Mouse (Mus musculus) stomach, postnatal 0 days (tissue): ENCODE results near the gene Gm9945. TPM values are rescaled to one million over a fixed set of nuclear protein-coding genes. Genes with fewer than 3 reads are reported as not detected.

Experiments used
- ATAC-seq: fragments of 200-750 bp; cut with Nextera tagmentation; 2 replicates; pipeline ENCODE4 v1.8.0; 2017; ENCODE audit not compliant: low FRiP score, low TSS enrichment
- DNase-seq: peaks from one replicate; pipeline ENCODE4 v3.0.0-alpha.2; 2016; ENCODE audit warnings: low spot score
- H3K27ac ChIP-seq: fragments of 300-500 bp; sonication (generic); replicated peaks from 2 replicates; pipeline ENCODE4 v1.5.1; 2014; ENCODE audit warnings: mild to moderate bottlenecking, control low read depth
- H3K27me3 ChIP-seq: fragments of 300-500 bp; sonication (generic); 2 replicates; pipeline ENCODE4 v1.6.1; 2014; ENCODE audit warnings: low read length; ENCODE audit not compliant: control insufficient read depth, insufficient read depth
- H3K36me3 ChIP-seq: fragments of 300-500 bp; sonication (generic); 2 replicates; pipeline ENCODE4 v1.6.1; 2014; ENCODE audit warnings: low read length, mixed read lengths; ENCODE audit not compliant: control insufficient read depth, insufficient read depth
- H3K4me1 ChIP-seq: fragments of 300-500 bp; sonication (generic); replicated peaks from 2 replicates; pipeline ENCODE4 v1.6.1; 2014; ENCODE audit warnings: antibody characterized with exemption; ENCODE audit not compliant: control insufficient read depth, insufficient read depth
- H3K4me2 ChIP-seq: fragments of 300-500 bp; sonication (generic); replicated peaks from 2 replicates; pipeline ENCODE4 v1.6.1; 2014; ENCODE audit warnings: low read depth, mild to moderate bottlenecking, control low read depth, moderate library complexity
- H3K4me3 ChIP-seq: fragments of 300-500 bp; sonication (generic); 2 replicates; pipeline ENCODE4 v1.5.1; 2014; ENCODE audit warnings: low read depth, low read length, control low read depth
- H3K9ac ChIP-seq: fragments of 300-500 bp; sonication (generic); 2 replicates; pipeline ENCODE4 v1.6.1; 2014; ENCODE audit warnings: mild to moderate bottlenecking, low read length, control low read depth, mixed read lengths
- H3K9me3 ChIP-seq: fragments of 300-500 bp; sonication (generic); 2 replicates; pipeline ENCODE4 v1.6.1; 2016; ENCODE audit warnings: low read length; ENCODE audit not compliant: control insufficient read depth
- CTCF ChIP-seq: IDR thresholded peaks from 2 replicates; pipeline ENCODE4 v1.5.1; 2016; ENCODE audit warnings: antibody characterized with exemption, low read depth, mild to moderate bottlenecking, moderate library complexity
- EP300 ChIP-seq: optimal IDR thresholded peaks from 2 replicates; pipeline ENCODE3; 2016; ENCODE audit warnings: antibody characterized with exemption
- WGBS: fragments of 180-500 bp; shearing (Covaris S2); extraction: QIAGEN DNeasy Blood & Tissue Kit; methylation state at CpG from one replicate; pipeline ENCODE4 v1.1.7; 2014; 5-methylcytosine and 5-hydroxymethylcytosine counted together
- polyA plus RNA-seq: library from polyadenylated mRNA; unstranded; fragments of >200 nt; fragmentation: Nextera tagmentation; extraction: Ambion mirVana; gene quantifications from 2 replicates; pipeline ENCODE4 v1.2.1, GENCODE M21; 2015

Gm9945 gene
- polyA plus RNA-seq, 1 experiment from 2014 or later = not detected

DNA sequence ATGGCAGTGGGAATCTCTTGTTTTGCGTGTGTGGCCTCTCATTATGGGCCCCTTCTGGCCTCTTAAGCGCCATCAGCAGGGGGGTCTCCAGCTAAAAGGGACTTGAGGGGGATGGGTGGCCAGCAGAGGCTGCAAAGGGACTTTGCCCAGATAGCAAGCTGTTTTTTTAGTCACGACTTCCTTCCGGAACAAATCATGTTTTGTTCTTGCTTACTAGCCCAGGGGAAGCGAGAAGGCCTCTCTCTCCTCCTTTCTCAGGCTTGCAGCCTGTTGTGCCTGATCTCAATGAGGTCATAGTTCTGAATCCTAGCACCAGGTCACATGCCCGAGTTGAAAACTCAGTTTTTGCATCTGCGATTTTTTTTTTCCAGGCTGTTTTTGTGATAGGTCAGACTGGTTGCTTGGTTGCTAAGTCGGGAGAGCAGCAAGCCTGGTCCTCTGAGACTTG lies 12.0 kb downstream of the Gm9945 start:
- no peaks in the 10 kb centered on the region for H3K27me3 ChIP-seq
- no peak for DNase-seq
- WGBS = 37% methylated on average over 8 of the region's 8 CpGs

DNA sequence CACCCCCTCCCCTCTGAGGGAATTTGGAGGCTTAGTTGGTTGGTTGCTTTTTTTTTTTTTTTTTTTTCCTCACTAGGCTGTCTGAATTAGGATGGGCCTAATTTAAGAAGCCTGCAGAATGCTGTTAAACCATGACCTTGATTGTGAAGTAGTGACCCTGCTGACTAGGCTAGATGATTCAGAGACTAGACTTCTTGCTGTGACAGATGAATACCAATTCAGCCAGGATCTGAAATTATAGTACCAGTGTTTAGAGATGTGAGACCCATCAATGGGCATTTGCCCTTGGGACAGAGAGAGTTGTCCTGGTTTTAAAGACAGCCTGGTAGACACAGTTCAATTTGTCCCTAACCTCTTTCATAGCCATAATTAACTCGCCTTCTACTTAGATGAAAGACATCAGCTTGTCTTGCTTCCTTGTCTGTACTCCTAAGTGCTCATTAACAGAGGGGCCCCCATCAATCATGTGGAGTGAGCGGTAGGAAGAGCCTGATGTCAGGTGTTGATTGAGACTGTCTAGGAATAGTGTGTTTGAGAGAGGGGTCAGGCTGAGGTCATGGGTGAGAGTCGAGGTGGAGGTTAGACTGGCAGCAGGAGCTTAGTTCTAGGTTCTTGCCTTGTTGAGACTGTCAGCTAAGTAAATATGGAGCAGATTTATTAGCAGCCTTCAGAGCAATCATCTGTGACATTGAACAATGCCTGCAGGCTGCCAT lies 13.4 kb downstream of the Gm9945 start:
- Histone ChIP-seq H3K4me2 (no peak overlapping the region), H3K9me3 (no peaks in the 10 kb centered on the region), H3K27me3 (no peaks in the 10 kb centered on the region), H3K36me3 (no peaks in the 10 kb centered on the region), H3K27ac (no peak overlapping the region), H3K4me1 (0 out of 2 replicates have a peak, but pooled peaks cover 2% of the 10 kb centered on the region), H3K9ac (no peak overlapping the region), H3K4me3 (no peak overlapping the region)
- no peak for TF ChIP-seq EP300
- TF ChIP-seq CTCF = no peak
- ATAC-seq = no peak
- no peak for DNase-seq
- WGBS = 44% methylated on average over 3 of the region's 3 CpGs

More for the DNA sequence above, 12.0 kb downstream of the Gm9945 start:
- Histone ChIP-seq H3K9me3 (no peaks in the 10 kb centered on the region), H3K4me3 (no peak overlapping the region), H3K36me3 (no peaks in the 10 kb centered on the region), H3K4me1 (0 out of 2 replicates have a peak, but pooled peaks cover 3% of the 10 kb centered on the region), H3K9ac (no peak overlapping the region), H3K4me2 (no peak overlapping the region), H3K27ac (no peak overlapping the region)
- ATAC-seq = no peak; the same call in 1 of the 2 replicates
- TF ChIP-seq CTCF = no peak
- no peak for TF ChIP-seq EP300

DNA sequence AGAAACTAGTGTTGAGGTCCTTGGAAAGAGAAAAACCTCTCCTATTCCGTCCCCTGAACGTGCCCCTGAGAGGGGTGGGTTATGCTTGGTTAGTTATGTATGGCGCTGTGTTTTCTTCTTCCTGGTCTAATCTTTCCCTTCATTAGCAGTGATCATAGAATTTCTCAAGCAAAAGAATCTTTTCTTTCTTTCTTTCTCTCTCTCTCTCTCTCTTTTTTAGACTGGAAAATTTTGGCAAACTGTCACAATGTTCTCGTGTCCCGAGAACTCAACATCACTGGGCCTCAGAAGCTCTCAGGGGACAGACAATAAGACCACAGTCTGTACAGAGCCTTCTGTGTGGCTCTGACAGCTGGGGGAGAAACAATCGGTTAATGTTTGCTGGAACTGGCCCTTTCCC lies 15.5 kb downstream of the Gm9945 start:
- Histone ChIP-seq H3K4me3 (no peak overlapping the region), H3K27me3 (no peaks in the 10 kb centered on the region), H3K4me1 (0 out of 2 replicates have a peak, but pooled peaks cover 2% of the 10 kb centered on the region), H3K27ac (no peak overlapping the region), H3K4me2 (no peak overlapping the region), H3K9me3 (no peaks in the 10 kb centered on the region), H3K36me3 (no peaks in the 10 kb centered on the region), H3K9ac (no peak overlapping the region)
- ATAC-seq (no peak), DNase-seq (no peak)
- WGBS = 50% methylated on average over 6 of the region's 6 CpGs
- TF ChIP-seq EP300 = no peak
- no peak for TF ChIP-seq CTCF

DNA sequence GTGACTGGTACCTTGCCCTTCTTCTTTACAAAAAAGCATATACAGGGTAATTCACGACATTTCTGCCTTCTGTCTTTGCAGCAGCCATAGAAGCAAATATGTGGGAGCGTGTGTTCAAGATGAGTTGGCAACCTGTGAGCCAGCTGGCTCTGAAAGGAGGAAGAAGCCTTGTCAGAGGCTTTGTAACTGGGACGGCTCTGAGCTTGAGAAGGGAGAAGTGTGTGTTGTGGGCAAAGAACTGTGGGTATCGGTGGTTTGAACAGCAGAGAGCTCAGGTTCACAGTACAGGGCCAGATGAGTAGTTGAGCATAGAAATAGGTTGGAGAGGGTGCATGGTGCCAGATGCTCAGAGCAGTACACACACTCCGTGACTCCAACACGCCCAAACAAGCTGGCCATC lies 17.0 kb downstream of the Gm9945 start:
- ATAC-seq (no peak), DNase-seq (no peak)

DNA sequence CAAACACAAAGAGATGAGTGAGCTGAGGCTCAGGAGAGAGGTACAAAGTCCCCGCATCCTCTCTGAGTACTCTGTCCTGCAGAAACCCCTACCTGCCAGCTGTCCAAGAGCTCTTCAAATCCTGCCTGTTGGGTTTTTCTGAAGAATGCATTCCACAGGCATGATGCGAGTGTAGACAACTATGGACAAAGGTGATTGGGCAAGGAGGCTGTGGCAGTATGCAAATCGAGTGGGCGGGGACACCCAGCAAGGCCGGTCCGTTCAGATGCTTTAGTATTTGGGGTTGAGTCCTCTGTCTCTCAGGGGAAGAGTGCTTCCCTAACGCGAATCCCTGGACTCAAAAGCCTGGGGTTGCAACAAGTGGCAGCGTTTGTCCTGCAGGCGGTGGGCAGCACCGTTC lies 20.6 kb downstream of the Gm9945 start:
- Histone ChIP-seq H3K36me3 (no peaks in the 10 kb centered on the region), H3K27me3 (no peaks in the 10 kb centered on the region), H3K9me3 (no peaks in the 10 kb centered on the region), H3K4me2 (peak overlapping the region; percentile 8; the same call in 1 of the 2 replicates), H3K9ac (no peak overlapping the region), H3K27ac (no peak overlapping the region), H3K4me1 (no peaks in the 10 kb centered on the region), H3K4me3 (no peak overlapping the region)
- DNase-seq (peak; percentile 39), ATAC-seq (peak; percentile 66)
- TF ChIP-seq CTCF = no peak
- no peak for TF ChIP-seq EP300
- 11% methylated on average over 11 of the region's 11 CpGs for WGBS

More for the DNA sequence above, 17.0 kb downstream of the Gm9945 start:
- Histone ChIP-seq H3K4me1 (no peaks in the 10 kb centered on the region), H3K36me3 (no peaks in the 10 kb centered on the region), H3K9ac (no peak overlapping the region), H3K4me3 (no peak overlapping the region), H3K27me3 (no peaks in the 10 kb centered on the region), H3K27ac (no peak overlapping the region), H3K4me2 (no peak overlapping the region), H3K9me3 (no peaks in the 10 kb centered on the region)
- WGBS = 65% methylated on average over 6 of the region's 6 CpGs
- no peak for TF ChIP-seq EP300
- TF ChIP-seq CTCF = no peak

DNA sequence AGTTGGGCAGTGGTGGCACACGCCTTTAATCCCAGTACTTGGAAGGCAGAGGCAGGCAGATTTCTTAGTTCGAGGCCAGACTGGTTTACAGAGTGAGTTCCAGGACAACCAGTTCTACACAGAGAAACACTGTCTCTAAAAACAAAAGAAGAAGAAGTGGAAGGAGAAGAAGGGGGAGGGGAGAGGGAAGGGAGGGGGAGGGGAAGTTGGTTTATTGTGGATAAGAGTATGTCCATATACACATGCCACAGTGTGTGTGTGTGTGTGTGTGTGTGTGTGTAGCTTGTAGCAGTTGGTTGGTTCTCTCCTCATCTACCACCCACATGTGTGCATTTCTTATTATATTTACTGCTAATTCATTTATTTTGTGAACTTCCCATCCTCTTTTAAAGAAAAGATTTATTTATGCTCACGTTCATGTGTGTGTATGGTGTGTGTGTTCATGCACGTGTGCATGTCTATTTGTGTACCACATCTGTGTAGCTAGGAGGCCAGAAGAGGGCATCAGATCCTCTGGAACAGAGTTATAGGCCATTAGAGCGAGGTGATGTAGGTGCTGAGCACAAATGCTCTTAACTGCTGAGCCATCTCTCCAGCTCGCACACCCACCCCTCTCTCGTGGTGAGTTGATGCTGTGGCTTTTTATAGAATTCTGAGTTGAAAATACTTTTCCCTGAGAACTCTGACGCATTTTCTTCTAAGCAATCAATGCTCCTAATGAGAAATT lies 22.2 kb downstream of the Gm9945 start:
- no peak for ATAC-seq
- H3K27me3 ChIP-seq = no peaks in the 10 kb centered on the region
- no peak overlapping the region for H3K9ac ChIP-seq
- H3K27ac ChIP-seq = no peak overlapping the region
- no peak for DNase-seq
- no peaks in the 10 kb centered on the region for H3K9me3 ChIP-seq
- no peak overlapping the region for H3K4me2 ChIP-seq
- no peak overlapping the region for H3K4me3 ChIP-seq
- H3K36me3 ChIP-seq = no peaks in the 10 kb centered on the region
- WGBS = 78% methylated on average over 8 of the region's 8 CpGs
- no peak for TF ChIP-seq EP300
- TF ChIP-seq CTCF = peak; percentile 44
- no peaks in the 10 kb centered on the region for H3K4me1 ChIP-seq
